Mouse (Mus musculus): ENCODE measurements at regions not wholly inside any gene's neighbourhood (a gene's known extent, or its start where the extent isn't known, plus 50 kb on each side); places are given as distances from the start of the nearest gene placed in this dataset.

- Histone ChIP-seq H3K9me3 (replicated peaks; ENCODE audit: control insufficient read depth, low read length) (no peaks in the 10 kb centered on the region), H3K27ac (ENCODE audit: low read depth, low read length) (no peak overlapping the region), H3K4me3 (ENCODE audit: low read depth, low read length) (no peak overlapping the region), H3K9ac (ENCODE audit: low read depth, low read length) (no peak overlapping the region), H3K27me3 (ENCODE audit: control insufficient read depth, insufficient read depth, low read length) (no peaks in the 10 kb centered on the region), H3K4me2 (no peak overlapping the region), H3K4me1 (ENCODE audit: control insufficient read depth, insufficient read depth, low read length) (no peaks in the 10 kb centered on the region), H3K36me3 (ENCODE audit: control insufficient read depth, insufficient read depth, low read length) (no peaks in the 10 kb centered on the region)
- no peak for ATAC-seq (replicated peaks; ENCODE audit: insufficient number of reproducible peaks, low FRiP score, low TSS enrichment)
- 36% methylated on average over 3 of the region's 3 CpGs for WGBS (ENCODE audit: insufficient replicate concordance)
Measured at GRCm38 (mm10) chr16:76766636-76767035, 246.9 kb upstream of the Usp25 start.

GRCm38 (mm10) chr16:76765536-76765935 is 248.0 kb upstream of the Usp25 start:
- H3K27me3 ChIP-seq (ENCODE audit: control insufficient read depth, insufficient read depth, low read length), result no peaks in the 10 kb centered on the region
- no peak for ATAC-seq (replicated peaks; ENCODE audit: insufficient number of reproducible peaks, low FRiP score, low TSS enrichment)
- no peak overlapping the region for H3K27ac ChIP-seq (ENCODE audit: low read depth, low read length)
- no peak overlapping the region for H3K9ac ChIP-seq (ENCODE audit: low read depth, low read length)
- 48% methylated on average over 7 of the region's 7 CpGs for WGBS (ENCODE audit: insufficient replicate concordance)
- H3K36me3 ChIP-seq (ENCODE audit: control insufficient read depth, insufficient read depth, low read length), result no peaks in the 10 kb centered on the region
- H3K4me3 ChIP-seq (ENCODE audit: low read depth, low read length), result no peak overlapping the region
- H3K9me3 ChIP-seq (replicated peaks; ENCODE audit: control insufficient read depth, low read length), result no peaks in the 10 kb centered on the region
- no peaks in the 10 kb centered on the region for H3K4me1 ChIP-seq (ENCODE audit: control insufficient read depth, insufficient read depth, low read length)
- H3K4me2 ChIP-seq, result no peak overlapping the region

GRCm38 (mm10) chr16:76764994-76765393 is 248.5 kb upstream of the Usp25 start:
- no peaks in the 10 kb centered on the region for H3K4me1 ChIP-seq (ENCODE audit: control insufficient read depth, insufficient read depth, low read length)
- no peak overlapping the region for H3K27ac ChIP-seq (ENCODE audit: low read depth, low read length)
- ATAC-seq (replicated peaks; ENCODE audit: insufficient number of reproducible peaks, low FRiP score, low TSS enrichment), result no peak
- WGBS (ENCODE audit: insufficient replicate concordance), result 68% methylated on average over 5 of the region's 5 CpGs
- no peak overlapping the region for H3K9ac ChIP-seq (ENCODE audit: low read depth, low read length)
- no peaks in the 10 kb centered on the region for H3K9me3 ChIP-seq (replicated peaks; ENCODE audit: control insufficient read depth, low read length)
- H3K36me3 ChIP-seq (ENCODE audit: control insufficient read depth, insufficient read depth, low read length), result no peaks in the 10 kb centered on the region
- H3K27me3 ChIP-seq (ENCODE audit: control insufficient read depth, insufficient read depth, low read length), result no peaks in the 10 kb centered on the region
- H3K4me3 ChIP-seq (ENCODE audit: low read depth, low read length), result no peak overlapping the region
- no peak overlapping the region for H3K4me2 ChIP-seq

- Histone ChIP-seq H3K9ac (ENCODE audit: low read depth, low read length) (no peak overlapping the region), H3K27ac (ENCODE audit: low read depth, low read length) (no peak overlapping the region), H3K4me1 (ENCODE audit: control insufficient read depth, insufficient read depth, low read length) (no peaks in the 10 kb centered on the region), H3K4me2 (no peak overlapping the region), H3K4me3 (ENCODE audit: low read depth, low read length) (no peak overlapping the region), H3K36me3 (ENCODE audit: control insufficient read depth, insufficient read depth, low read length) (no peaks in the 10 kb centered on the region), H3K9me3 (replicated peaks; ENCODE audit: control insufficient read depth, low read length) (no peaks in the 10 kb centered on the region), H3K27me3 (ENCODE audit: control insufficient read depth, insufficient read depth, low read length) (no peaks in the 10 kb centered on the region)
- no peak for ATAC-seq (replicated peaks; ENCODE audit: insufficient number of reproducible peaks, low FRiP score, low TSS enrichment)
- 27% methylated on average over 8 of the region's 8 CpGs for WGBS (ENCODE audit: insufficient replicate concordance)
Measured at GRCm38 (mm10) chr16:76762619-76763283, 250.8 kb upstream of the Usp25 start.

GRCm38 (mm10) chr16:76761848-76762247 is 251.7 kb upstream of the Usp25 start:
- WGBS (ENCODE audit: insufficient replicate concordance), result 42% methylated on average over 1 of the region's 1 CpGs

GRCm38 (mm10) chr16:76761004-76761403 is 252.5 kb upstream of the Usp25 start:
- no peaks in the 10 kb centered on the region for H3K36me3 ChIP-seq (ENCODE audit: control insufficient read depth, insufficient read depth, low read length)

More at GRCm38 (mm10) chr16:76761848-76762247, 251.7 kb upstream of the Usp25 start:
- no peak overlapping the region for H3K4me3 ChIP-seq (ENCODE audit: low read depth, low read length)
- no peak for ATAC-seq (replicated peaks; ENCODE audit: insufficient number of reproducible peaks, low FRiP score, low TSS enrichment)
- H3K36me3 ChIP-seq (ENCODE audit: control insufficient read depth, insufficient read depth, low read length), result no peaks in the 10 kb centered on the region
- H3K4me1 ChIP-seq (ENCODE audit: control insufficient read depth, insufficient read depth, low read length), result no peaks in the 10 kb centered on the region
- H3K27ac ChIP-seq (ENCODE audit: low read depth, low read length), result no peak overlapping the region
- H3K9ac ChIP-seq (ENCODE audit: low read depth, low read length), result no peak overlapping the region
- H3K9me3 ChIP-seq (replicated peaks; ENCODE audit: control insufficient read depth, low read length), result no peaks in the 10 kb centered on the region
- H3K27me3 ChIP-seq (ENCODE audit: control insufficient read depth, insufficient read depth, low read length), result no peaks in the 10 kb centered on the region
- H3K4me2 ChIP-seq, result no peak overlapping the region

GRCm38 (mm10) chr16:76754871-76755270 is 258.6 kb upstream of the Usp25 start:
- no peak for ATAC-seq (replicated peaks; ENCODE audit: insufficient number of reproducible peaks, low FRiP score, low TSS enrichment)
- no peaks in the 10 kb centered on the region for H3K27me3 ChIP-seq (ENCODE audit: control insufficient read depth, insufficient read depth, low read length)
- H3K4me3 ChIP-seq (ENCODE audit: low read depth, low read length), result no peak overlapping the region
- H3K36me3 ChIP-seq (ENCODE audit: control insufficient read depth, insufficient read depth, low read length), result no peaks in the 10 kb centered on the region
- H3K9ac ChIP-seq (ENCODE audit: low read depth, low read length), result no peak overlapping the region
- no peaks in the 10 kb centered on the region for H3K4me1 ChIP-seq (ENCODE audit: control insufficient read depth, insufficient read depth, low read length)
- no peak overlapping the region for H3K4me2 ChIP-seq
- 53% methylated on average over 3 of the region's 3 CpGs for WGBS (ENCODE audit: insufficient replicate concordance)
- H3K27ac ChIP-seq (ENCODE audit: low read depth, low read length), result no peak overlapping the region
- H3K9me3 ChIP-seq (replicated peaks; ENCODE audit: control insufficient read depth, low read length), result no peaks in the 10 kb centered on the region

More at GRCm38 (mm10) chr16:76761004-76761403, 252.5 kb upstream of the Usp25 start:
- Histone ChIP-seq H3K9me3 (replicated peaks; ENCODE audit: control insufficient read depth, low read length) (no peaks in the 10 kb centered on the region), H3K27me3 (ENCODE audit: control insufficient read depth, insufficient read depth, low read length) (no peaks in the 10 kb centered on the region), H3K9ac (ENCODE audit: low read depth, low read length) (no peak overlapping the region), H3K4me2 (no peak overlapping the region), H3K4me3 (ENCODE audit: low read depth, low read length) (no peak overlapping the region), H3K4me1 (ENCODE audit: control insufficient read depth, insufficient read depth, low read length) (no peaks in the 10 kb centered on the region), H3K27ac (ENCODE audit: low read depth, low read length) (no peak overlapping the region)
- ATAC-seq (replicated peaks; ENCODE audit: insufficient number of reproducible peaks, low FRiP score, low TSS enrichment), result no peak
- WGBS (ENCODE audit: insufficient replicate concordance), result 74% methylated on average over 1 of the region's 1 CpGs

- no peaks in the 10 kb centered on the region for H3K36me3 ChIP-seq (ENCODE audit: control insufficient read depth, insufficient read depth, low read length)
- ATAC-seq (replicated peaks; ENCODE audit: insufficient number of reproducible peaks, low FRiP score, low TSS enrichment), result no peak
- no peak overlapping the region for H3K4me3 ChIP-seq (ENCODE audit: low read depth, low read length)
- H3K4me2 ChIP-seq, result no peak overlapping the region
- 82% methylated on average over 3 of the region's 3 CpGs for WGBS (ENCODE audit: insufficient replicate concordance)
- no peaks in the 10 kb centered on the region for H3K4me1 ChIP-seq (ENCODE audit: control insufficient read depth, insufficient read depth, low read length)
- H3K9ac ChIP-seq (ENCODE audit: low read depth, low read length), result no peak overlapping the region
- no peaks in the 10 kb centered on the region for H3K27me3 ChIP-seq (ENCODE audit: control insufficient read depth, insufficient read depth, low read length)
- H3K9me3 ChIP-seq (replicated peaks; ENCODE audit: control insufficient read depth, low read length), result 0 out of 2 replicates have a peak, but pooled peaks cover 2% of the 10 kb centered on the region
- H3K27ac ChIP-seq (ENCODE audit: low read depth, low read length), result no peak overlapping the region
Measured at GRCm38 (mm10) chr16:76746385-76746784, 267.1 kb upstream of the Usp25 start.

- Histone ChIP-seq H3K27me3 (ENCODE audit: control insufficient read depth, insufficient read depth, low read length) (no peaks in the 10 kb centered on the region), H3K27ac (ENCODE audit: low read depth, low read length) (no peak overlapping the region), H3K9me3 (replicated peaks; ENCODE audit: control insufficient read depth, low read length) (no peaks in the 10 kb centered on the region), H3K4me3 (ENCODE audit: low read depth, low read length) (no peak overlapping the region), H3K36me3 (ENCODE audit: control insufficient read depth, insufficient read depth, low read length) (no peaks in the 10 kb centered on the region), H3K4me2 (no peak overlapping the region), H3K4me1 (ENCODE audit: control insufficient read depth, insufficient read depth, low read length) (no peaks in the 10 kb centered on the region), H3K9ac (ENCODE audit: low read depth, low read length) (no peak overlapping the region)
- 69% methylated on average over 3 of the region's 3 CpGs for WGBS (ENCODE audit: insufficient replicate concordance)
- no peak for ATAC-seq (replicated peaks; ENCODE audit: insufficient number of reproducible peaks, low FRiP score, low TSS enrichment)
Measured at GRCm38 (mm10) chr16:76741141-76741540, 272.4 kb upstream of the Usp25 start.

All from heart, embryonic 11.5 days (tissue).